Mouse (Mus musculus) large intestine, adult 2 months (tissue): ENCODE results near the gene Glyatl3. TPM values are rescaled to one million over a fixed set of nuclear protein-coding genes. Genes with fewer than 3 reads are reported as not detected.
A peak's percentile ranks its signal among the peaks of the same experiment; 100 is the strongest.

Experiments used
- DNase-seq: peaks from one replicate; pipeline ENCODE4 v3.0.0-alpha.2; 2012; ENCODE audit warnings: low read depth, low spot score
- WGBS: fragments of 180-500 bp; shearing (Covaris S2); methylation state at CpG from one replicate; pipeline ENCODE4 v1.1.7; 2018; 5-methylcytosine and 5-hydroxymethylcytosine counted together
- polyA plus RNA-seq: library from polyadenylated mRNA; depleted of rRNA; stranded (reverse); fragments of >200 nt; gene quantifications from 2 replicates; pipeline ENCODE4 v1.2.3, GENCODE M21; 2012; rRNA removed

Gene Glyatl3
- not detected in 2 replicates for polyA plus RNA-seq

DNA sequence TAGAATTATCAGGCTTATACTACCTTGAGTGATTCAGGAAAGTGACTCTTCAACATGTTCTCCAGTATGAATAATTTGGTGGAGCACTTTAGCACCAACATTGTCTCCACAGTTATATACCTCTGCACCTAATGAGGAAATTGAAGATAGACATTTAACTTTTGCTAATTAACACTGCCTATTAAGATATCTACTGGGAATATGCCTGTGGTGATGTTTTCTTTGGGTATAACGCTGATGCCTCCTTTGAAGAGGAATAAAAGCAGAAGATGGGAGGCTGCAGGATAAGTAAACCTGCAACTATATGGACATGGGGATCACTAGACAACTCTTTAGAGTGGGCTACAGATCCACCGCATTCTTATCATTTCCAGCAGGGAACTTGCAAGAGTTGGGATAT lies at the start of gene Glyatl3:
Gene Glyatl3 (minus strand): TSS at position 101 of the 400 bp plus-strand sequence.
- 92% methylated on average over 2 of the region's 2 CpGs for WGBS
- no peak for DNase-seq

DNA sequence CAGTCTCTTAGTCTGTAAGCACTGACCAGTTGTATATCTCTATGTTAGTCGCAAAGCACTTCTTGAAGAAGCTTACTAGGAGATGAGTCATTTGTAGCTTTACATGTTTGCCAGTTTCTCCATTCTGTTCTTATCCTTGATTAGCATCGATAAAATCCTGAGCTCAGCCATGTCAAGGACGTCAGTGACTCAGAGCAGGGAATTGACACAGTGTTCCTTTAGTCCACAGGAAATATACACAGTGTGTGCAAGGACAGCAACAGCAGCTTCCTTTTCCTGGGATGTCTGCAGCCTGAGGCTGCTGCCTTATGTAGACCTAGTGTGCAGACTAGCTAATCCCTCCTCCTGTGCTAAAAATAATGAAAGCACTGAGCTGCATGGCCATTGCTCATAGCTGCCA lies 34.4 kb upstream of the Glyatl3 start:
- DNase-seq = no peak
- 82% methylated on average over 3 of the region's 3 CpGs for WGBS

DNA sequence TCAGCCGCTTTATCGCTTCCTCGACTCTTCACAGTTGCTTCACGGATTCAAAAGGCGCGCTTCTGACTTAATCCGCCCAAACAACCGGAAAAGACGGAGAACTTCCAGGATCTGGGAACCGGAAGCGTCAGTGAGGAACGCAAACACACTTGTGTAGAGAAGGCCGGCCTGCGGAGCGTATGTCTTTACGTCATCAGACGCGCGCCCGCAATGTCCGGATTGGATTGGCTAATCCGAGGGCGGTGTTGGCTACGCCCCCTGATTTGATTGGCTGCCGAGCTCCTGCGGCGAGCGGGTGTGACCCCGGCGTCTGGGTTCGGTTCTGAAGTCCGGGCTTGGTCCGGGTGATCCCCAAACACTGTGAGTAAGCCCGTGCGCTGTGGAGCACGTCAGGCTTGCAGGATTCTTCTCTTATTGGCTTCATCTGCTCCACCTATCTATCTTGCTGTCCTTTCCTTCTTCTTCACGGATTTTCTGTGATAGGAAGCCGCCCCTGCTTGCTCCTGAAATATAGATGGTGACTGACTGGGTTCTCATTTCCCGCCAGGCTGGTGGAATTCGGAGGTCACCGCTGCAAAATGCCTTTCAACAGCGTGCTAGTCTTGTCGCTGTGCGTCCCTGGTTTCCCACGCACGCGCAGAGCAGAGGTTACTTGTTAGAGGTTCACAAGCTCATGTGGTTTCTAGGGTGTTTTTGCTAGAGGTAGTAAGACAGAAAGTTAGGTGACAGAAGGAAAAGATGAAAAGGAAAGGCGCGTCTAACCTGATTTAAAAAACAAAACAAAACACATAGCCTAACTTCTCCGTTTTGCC lies 20.5 kb upstream of the Glyatl3 start, which contains the start of the genes Mut and Cenpq:
Gene Mut (plus strand): TSS at position 266 of the 812 bp plus-strand sequence.
Gene Cenpq (minus strand): TSS at position 628 of the 812 bp plus-strand sequence.
- WGBS = under 1% methylated on average over 50 of the region's 50 CpGs
- peak; percentile 92 for DNase-seq

DNA sequence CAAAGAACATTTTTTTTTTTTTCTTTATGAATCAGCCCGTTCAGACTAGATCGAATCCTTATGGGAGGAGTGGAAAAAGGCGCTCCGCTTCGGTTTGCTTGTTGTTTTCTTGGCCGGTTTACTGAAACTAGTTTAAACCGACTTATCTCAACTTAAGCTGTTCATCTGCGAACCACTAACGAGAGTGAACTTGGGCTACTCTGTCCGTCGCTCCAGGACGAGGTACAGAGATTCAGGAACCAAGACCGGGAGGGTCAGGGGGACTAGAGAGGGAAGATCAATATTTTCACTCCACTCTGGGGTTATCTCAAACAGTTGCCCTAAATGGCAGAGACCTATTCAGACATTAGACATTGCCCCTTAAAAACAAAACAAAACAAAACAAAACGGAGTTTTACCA lies 19.8 kb upstream of the Glyatl3 start:
- WGBS = under 1% methylated on average over 14 of the region's 14 CpGs
- DNase-seq = peak; percentile 3

DNA sequence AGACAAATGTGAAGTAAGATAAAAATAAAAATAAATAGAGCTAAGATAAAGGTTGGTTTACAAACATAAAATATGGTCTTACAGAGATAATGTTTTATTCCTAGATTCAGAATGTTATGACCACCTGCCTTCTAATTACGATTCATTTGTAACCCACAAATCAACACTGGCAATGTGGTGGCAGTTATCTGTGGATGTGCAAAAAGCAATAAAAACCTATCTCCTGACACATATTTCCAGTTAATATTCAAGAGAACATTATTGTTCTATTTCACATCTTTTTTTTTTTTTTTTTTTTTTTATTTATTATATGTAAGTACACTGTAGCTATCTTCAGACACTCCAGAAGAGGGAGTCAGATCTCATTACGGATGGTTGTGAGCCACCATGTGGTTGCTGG lies 1.3 kb upstream of the Glyatl3 start:
- DNase-seq = no peak
- WGBS = 76% methylated on average over 2 of the region's 2 CpGs

DNA sequence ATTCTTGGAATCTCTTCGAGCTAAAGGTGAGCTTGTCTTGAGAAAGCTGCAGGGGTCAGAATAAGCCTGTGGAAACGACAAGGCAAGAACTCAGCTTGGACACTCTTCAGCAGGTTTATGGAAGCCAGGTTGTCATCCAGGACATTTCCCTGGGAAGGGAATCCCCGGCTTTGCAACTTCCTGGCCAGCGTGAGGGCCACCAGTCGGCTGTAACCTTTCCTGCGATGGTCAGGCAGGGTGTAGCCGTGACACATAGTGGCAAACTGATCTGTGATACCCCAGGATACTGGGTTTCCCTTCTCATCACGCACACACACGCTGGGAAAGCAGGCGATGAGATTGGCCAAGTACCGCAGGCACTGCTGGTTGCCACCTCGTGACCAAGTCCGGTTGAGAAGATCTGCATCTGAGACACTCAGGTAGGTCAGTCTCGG lies 9.4 kb downstream of the Glyatl3 start:
- WGBS = 8% methylated on average over 13 of the region's 14 CpGs
- DNase-seq = no peak

DNA sequence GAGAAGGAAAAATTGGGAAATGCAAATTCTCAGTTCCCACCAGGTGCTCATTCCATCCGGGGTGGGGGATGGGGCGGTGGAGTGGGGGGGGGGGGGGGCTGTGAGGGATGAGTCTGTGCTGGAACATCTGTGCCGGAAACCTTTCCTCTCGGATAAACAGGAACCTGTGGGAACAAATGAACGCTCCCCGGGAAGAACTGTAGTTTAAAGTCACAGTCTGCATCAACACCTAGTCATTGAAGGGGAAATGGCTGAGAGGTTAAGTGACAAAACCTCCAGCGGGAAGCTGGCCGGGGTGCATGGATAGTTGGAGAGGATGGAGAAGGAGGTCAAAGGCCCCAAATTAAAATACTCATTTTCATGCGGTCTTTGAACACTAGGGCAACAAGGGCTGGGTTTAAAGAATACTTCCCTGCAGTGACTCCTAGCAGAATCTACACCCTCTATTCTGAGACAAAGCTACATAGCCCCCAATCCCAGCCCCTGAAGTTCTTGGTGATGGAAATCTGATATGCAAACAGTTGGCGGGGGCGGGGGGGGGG lies 10.0 kb downstream of the Glyatl3 start:
- DNase-seq = no peak
- 34% methylated on average over 11 of the region's 11 CpGs for WGBS

DNA sequence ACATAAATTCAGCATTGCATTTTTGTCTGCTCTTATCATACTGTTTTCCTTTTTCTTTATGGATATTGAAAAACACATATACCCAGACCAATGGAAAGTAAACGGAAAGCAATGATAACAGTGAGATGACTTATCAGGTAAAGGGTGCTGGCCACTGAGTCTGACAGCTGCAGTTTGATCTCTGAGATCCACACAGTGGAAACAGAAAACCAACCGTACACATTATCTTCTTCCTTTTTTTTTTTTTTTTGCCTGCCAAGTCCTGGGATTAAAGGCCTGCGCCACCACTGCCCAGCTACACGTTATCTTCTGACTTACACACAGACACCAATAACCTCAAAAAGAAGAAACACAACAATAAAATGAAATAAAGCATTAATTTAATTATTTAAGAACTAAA lies 10.8 kb downstream of the Glyatl3 start:
- DNase-seq = no peak
- WGBS = 65% methylated on average over 4 of the region's 4 CpGs

DNA sequence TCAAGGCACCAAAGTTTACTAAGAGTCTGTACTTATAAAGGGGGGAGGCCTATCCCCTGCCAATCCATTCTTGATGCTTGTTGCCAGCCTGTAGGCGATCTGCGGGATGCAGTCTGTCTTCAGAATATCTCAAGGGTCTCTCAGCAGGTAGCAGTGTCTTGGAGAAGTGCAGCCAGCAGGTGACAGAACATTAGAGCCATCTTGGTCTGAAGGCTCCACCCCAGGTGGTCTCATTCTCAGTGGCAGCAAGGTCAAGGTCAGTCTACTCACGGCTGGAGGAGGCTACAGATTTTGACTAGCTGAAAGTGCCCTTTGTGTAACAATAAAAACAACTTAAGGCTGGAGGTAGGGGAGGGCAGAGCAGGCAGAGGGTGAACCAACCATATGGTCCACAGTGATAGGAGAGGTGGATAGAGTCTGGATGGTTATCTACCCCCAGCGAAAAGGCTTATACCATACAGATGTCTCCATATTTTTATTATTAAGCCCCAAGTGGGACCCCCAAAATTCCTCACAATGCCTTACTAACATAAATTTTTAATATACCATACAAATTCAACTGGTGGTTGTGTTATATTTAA lies 14.3 kb downstream of the Glyatl3 start:
- 65% methylated on average over 4 of the region's 4 CpGs for WGBS
- DNase-seq = no peak

DNA sequence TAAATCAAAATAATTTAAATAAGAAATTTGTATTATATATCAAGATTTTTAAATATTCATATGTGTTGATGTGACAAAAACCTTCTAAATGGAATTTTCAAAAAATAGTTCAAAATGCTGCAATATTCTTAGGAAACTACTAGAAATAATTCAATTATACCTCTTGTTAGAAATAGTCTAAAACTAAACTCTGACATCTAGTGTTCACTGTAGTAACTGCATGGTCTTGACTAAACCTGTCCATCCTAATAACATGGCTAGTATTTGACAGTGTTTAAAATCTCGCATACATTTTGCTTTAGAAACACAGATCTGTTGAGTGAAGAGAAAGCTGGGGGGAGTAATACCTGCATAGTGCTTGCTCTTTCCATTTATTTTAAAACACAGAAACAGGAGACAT lies 17.3 kb downstream of the Glyatl3 start:
- no peak for DNase-seq
- 54% methylated on average over 1 of the region's 1 CpGs for WGBS

DNA sequence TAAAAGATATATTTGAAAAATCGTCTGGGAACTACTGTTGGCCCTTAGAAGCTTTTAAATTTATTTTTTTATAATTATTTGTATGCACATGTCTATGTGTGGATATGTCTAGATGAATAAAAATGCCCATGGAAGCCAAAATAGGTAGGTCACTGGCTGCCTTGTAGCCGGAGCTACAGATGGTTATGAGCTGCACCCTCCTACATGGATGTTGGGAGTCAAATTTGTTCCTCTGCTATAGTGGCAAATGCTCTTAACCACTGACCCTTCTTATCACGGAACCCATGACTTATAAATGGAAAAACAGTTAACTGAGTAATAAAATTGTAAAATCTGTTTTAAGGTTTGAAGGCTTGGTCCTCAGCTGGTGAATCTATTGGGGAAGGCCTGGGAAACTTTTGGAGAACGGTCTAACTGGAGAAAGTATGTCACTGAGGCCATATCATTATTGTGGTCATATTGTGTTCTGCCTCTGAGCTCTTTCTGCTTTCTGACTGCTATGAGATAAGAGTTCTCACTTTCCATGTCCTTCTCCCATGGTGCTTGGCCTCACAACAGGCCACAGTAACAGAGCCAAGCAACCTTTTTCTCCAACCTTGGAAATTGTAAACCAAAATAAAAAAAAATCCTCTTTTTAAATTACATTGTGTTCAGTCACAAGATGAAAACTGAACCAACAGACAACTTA lies 26.2 kb downstream of the Glyatl3 start:
- no peak for DNase-seq
- WGBS = 79% methylated on average over 4 of the region's 4 CpGs

DNA sequence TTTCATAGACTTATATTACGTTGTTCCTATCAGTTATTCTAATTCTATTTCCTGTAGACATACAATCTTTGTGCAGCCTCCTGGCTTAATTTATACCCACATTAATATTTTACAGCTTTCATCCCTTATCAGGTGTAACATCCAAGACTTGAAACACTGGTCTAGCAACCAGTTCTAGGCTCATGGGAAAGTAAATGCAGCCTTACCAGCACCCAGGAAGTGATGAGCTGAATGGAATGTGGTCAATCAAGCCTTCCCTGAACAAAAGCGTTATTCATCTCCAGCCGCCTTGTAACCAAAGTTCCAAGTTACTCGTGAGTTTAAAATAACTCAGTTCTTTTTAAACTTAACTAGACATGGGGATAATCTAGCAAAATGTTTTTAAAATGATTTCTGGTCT lies 29.0 kb downstream of the Glyatl3 start:
- DNase-seq = no peak
- 29% methylated on average over 4 of the region's 4 CpGs for WGBS

DNA sequence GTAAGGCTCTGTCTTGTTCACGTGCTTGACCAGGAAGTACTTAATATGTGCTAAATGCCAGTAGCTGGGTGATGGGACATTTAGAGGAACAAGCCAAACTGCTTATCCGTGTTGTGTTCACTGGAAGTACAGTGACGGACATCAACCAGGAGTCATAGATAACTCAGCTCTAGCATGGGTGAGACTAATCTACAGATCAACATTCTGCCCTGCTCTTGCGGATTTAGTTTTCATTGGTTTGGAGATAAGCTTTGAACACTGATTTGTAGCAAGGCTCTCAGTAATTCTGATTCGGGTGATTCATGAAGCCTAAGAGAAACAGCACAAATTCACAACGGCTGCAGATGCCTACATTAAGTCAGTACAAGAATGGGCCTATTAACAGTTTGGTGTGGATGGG lies 32.0 kb downstream of the Glyatl3 start:
- 93% methylated on average over 6 of the region's 6 CpGs for WGBS
- DNase-seq = no peak

DNA sequence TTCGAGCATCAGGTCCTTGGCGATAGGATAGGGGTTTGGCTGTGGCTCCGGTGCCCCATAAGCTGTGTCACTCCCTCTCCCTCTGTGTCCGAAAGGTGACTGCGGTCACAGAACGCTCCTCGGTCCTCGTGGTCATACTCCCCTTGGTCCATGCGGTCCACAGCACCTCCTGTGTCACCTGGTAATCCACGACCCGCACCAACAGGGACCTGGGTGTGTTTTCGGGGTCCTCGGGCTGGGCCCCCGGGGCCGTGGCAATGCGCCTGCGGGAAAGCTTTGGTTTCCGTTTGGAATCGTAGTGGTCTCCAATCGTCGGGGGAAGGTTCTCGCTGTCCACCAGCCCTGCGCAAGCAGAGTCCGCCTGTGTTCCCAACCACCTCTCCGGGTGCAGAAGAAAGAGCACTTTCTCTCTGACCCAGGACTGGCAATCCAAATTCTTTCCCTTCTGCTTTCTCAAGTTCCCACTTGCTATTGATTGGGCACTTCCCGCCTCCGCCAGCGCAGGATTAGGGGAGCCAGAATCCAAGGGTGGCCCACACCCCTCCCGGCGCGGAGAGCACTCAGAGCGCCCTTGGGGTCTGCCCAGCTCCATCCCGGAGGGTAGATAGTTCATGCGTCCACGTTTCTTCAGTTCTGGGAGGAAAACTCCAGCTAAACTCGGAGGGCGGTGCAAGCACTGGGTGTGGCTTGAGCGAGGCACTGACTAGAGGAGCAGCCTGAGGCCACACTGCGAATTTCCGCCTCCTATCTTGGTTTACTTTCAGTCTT lies 34.0 kb downstream of the Glyatl3 start, which contains the start of gene 9130008F23Rik:
Gene 9130008F23Rik (minus strand): TSS at position 636 of the 768 bp plus-strand sequence.
- WGBS = under 1% methylated on average over 40 of the region's 40 CpGs
- no peak for DNase-seq

DNA sequence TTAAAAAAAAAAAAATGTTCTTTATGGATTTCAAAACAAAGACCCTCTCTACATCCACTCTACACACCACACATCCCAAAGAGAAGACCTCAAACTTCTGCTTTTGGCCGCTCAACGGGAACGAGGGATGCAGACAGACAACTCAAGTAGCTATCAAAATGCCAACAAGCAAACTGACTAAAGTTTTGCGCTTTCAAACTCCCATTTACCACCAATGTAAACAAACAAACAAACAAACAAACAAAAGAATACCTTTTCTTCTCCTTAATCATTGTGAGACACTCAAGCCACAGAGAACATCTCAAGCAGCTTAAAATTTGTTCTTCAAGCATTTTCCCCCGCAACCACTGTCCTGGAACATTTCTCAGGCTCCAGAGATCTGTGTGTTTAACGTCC lies 34.6 kb downstream of the Glyatl3 start:
- DNase-seq = no peak
- WGBS = 10% methylated on average over 6 of the region's 6 CpGs

DNA sequence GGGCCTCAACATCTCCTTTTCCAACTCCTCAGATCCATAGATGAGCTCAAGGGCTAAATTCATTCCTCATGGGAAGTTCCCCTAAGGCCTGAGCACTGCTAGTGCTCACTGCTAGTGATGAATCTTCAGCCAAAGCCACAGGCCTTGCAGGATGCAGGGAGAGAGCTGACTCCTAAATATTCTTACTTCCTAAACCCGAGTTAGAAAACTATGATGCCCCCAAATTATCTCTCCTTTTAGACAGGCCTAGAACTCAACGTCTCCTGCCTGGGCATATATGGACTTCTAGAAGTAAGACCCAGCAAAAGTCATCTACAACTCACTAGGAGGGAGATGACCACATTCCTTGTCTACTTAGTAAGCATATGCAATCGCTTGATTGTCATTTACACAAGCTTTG lies 36.4 kb downstream of the Glyatl3 start:
- 16% methylated on average over 3 of the region's 3 CpGs for WGBS
- no peak for DNase-seq

DNA sequence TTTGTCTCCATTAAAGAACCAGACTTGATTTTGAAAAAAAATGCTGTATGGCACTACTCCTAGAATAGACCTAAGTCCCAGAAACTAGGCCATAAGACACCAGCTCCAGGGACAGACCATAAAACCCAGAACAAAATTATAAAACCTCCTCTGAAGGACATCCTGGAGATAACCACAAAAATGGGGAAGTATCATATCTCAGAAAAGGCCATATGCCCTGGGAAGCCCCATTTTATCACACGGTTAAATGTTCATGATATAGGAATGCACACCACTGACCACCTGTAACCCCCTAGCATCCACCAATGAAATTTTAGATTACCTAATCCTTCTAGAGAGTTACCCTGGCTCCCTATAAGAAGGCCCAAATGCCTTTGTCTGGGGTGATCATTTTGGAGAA lies 38.6 kb downstream of the Glyatl3 start:
- WGBS = 51% methylated on average over 1 of the region's 1 CpGs
- no peak for DNase-seq

DNA sequence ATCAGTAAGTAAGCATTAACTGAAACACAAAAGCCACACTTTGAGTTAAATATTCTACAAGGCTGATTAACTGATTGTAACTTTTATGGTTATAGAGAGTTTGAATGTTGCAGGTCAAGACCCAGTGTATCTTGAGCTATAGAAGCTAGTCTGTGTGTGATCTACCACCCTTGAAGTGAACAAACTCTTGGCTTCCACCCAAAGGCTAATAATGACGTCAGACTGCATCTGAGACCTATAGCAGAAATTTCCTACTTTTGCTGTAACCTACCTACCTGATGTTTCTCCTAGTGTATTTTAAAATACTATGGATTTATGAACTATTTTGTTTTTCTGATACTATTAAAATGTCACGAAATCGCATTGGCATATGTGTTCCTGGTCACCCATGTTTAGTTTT lies 39.4 kb downstream of the Glyatl3 start:
- WGBS = 71% methylated on average over 3 of the region's 3 CpGs
- no peak for DNase-seq

DNA sequence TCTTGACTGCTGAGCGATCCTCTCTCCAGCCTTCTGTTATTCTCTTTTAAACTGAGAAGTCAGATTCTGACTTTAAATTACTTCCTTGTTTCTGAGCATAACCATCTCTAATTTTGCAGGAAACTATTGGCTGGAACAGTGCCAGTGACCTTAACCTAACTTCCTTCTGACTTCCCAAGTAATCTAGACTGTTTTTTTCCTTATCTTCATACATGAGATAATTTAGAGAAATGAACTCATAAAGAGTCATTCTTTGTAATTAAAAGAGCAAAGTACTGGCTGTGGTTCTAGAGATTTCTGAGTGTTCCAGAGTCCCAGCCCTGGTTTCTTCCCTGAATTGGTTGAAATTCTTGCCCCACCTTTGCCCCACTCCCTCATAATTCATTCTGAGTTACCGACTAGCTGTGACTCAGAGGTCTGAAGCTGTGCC lies 40.6 kb downstream of the Glyatl3 start:
- DNase-seq = peak; percentile 91
- whole genome bisulfite sequencing = 14% methylated on average over 2 of the region's 2 CpGs
